Mouse (Mus musculus) G1E (cell line): ENCODE measurements around the gene Rab3b. TPM values are rescaled to one million over a fixed set of nuclear protein-coding genes. Genes with fewer than 3 reads are reported as not detected.

ENCODE experiments used
- ATAC-seq: 2 replicates; pipeline ENCODE4 v1.8.0; 2016; ENCODE audit warnings: mild to moderate bottlenecking; ENCODE audit not compliant: insufficient number of reproducible peaks, poor library complexity, low FRiP score, severe bottlenecking; ENCODE audit errors: extremely low read depth
- DNase-seq: peaks from one replicate; pipeline ENCODE4 v3.0.0; 2012; ENCODE audit warnings: low spot score
- H3K27me3 ChIP-seq: 2 replicates; pipeline ENCODE4 v1.6.1; 2012; ENCODE audit warnings: mild to moderate bottlenecking, low read length, inconsistent platforms; ENCODE audit not compliant: insufficient read depth
- H3K36me3 ChIP-seq: replicated peaks from 2 replicates; pipeline ENCODE3; 2012; ENCODE audit warnings: mild to moderate bottlenecking, inconsistent platforms
- H3K4me1 ChIP-seq: 2 replicates; pipeline ENCODE4 v1.6.1; 2012; ENCODE audit warnings: low read depth, low read length, inconsistent platforms, mixed read lengths; ENCODE audit not compliant: insufficient read depth
- H3K4me3 ChIP-seq: 2 replicates; pipeline ENCODE4 v1.5.1; 2012; ENCODE audit warnings: low read depth, mild to moderate bottlenecking, inconsistent platforms, low read length, moderate library complexity, mixed read lengths
- H3K9me3 ChIP-seq: replicated peaks from 2 replicates; pipeline ENCODE4 v1.6.1; 2012; ENCODE audit warnings: inconsistent platforms
- CTCF ChIP-seq: IDR thresholded peaks from 2 replicates; pipeline ENCODE4 v1.5.1; 2012; ENCODE audit warnings: low read depth, low read length, inconsistent platforms, mixed read lengths
- GATA1 ChIP-seq: IDR thresholded peaks from 2 replicates; pipeline ENCODE4 v1.6.1; 2012; ENCODE audit warnings: borderline replicate concordance, low read length, inconsistent platforms, mixed read lengths
- GATA2 ChIP-seq: IDR thresholded peaks from 2 replicates; pipeline ENCODE4 v1.6.1; 2012; ENCODE audit warnings: low read depth, low read length, inconsistent platforms, borderline replicate concordance
- POLR2AphosphoS5 ChIP-seq: IDR thresholded peaks from 2 replicates; pipeline ENCODE4 v1.6.1; 2012; ENCODE audit warnings: low read depth, low read length, inconsistent platforms; ENCODE audit not compliant: insufficient replicate concordance
- TAL1 ChIP-seq: conservative IDR thresholded peaks from 2 replicates; pipeline ENCODE4 v1.6.1; 2012; ENCODE audit warnings: low read depth, low read length, inconsistent platforms, mixed read lengths
- polyA plus RNA-seq: library from polyadenylated mRNA; stranded (reverse); fragments of >175 nt; gene quantifications from 2 replicates; pipeline ENCODE4 v1.2.3, GENCODE M21; 2012
- total RNA-seq, 2 experiments: library from RNA; stranded (forward) in 1 of 2; stranded (reverse) in 1 of 2; fragments of 200-1000 nt in 1 of 2; fragments of >200 nt in 1 of 2; fragmentation: Nextera tagmentation in 1 of 2; gene quantifications; 2 replicates each; pipeline ENCODE4 v1.2.3; 2014 to 2017

Gene Rab3b
- total and polyA plus RNA-seq, 3 experiments = 0.05 to 0.13 TPM; not detected in 1

- Histone ChIP-seq H3K27me3 (no peaks in the 10 kb centered on the region), H3K4me1 (peaks cover 29% of the 10 kb centered on the region), H3K36me3 (peaks cover 21% of the 10 kb centered on the region), H3K9me3 (no peaks in the 10 kb centered on the region), H3K4me3 (peak overlapping the region; percentile 82; the same call in 1 of the 2 replicates)
- TF ChIP-seq TAL1 (no peak), POLR2AphosphoS5 (no peak), GATA1 (no peak), CTCF (no peak), GATA2 (no peak)
- ATAC-seq = no peak
- no peak for DNase-seq
These were observed 43.4 kb upstream of the Rab3b start for GRCm38 (mm10) chr4:108835496-108835895.

GRCm38 (mm10) chr4:108838031-108838430 lies 40.8 kb upstream of the Rab3b start:
- Histone ChIP-seq H3K4me1 (peaks cover 17% of the 10 kb centered on the region), H3K36me3 (peaks cover 26% of the 10 kb centered on the region), H3K27me3 (no peaks in the 10 kb centered on the region), H3K9me3 (no peaks in the 10 kb centered on the region), H3K4me3 (no peak overlapping the region)
- TF ChIP-seq CTCF (no peak), GATA2 (no peak), TAL1 (no peak), GATA1 (no peak), POLR2AphosphoS5 (no peak)
- DNase-seq (no peak), ATAC-seq (no peak)

- H3K36me3 ChIP-seq = peaks cover 22% of the 10 kb centered on the region
- DNase-seq (no peak), ATAC-seq (no peak)
- H3K9me3 ChIP-seq = no peaks in the 10 kb centered on the region
- H3K4me1 ChIP-seq = peaks cover 4% of the 10 kb centered on the region; the same call in 1 of the 2 replicates
- no peak overlapping the region for H3K4me3 ChIP-seq
- H3K27me3 ChIP-seq = no peaks in the 10 kb centered on the region
- no peak for TF ChIP-seq POLR2AphosphoS5
- TF ChIP-seq CTCF = no peak
- TF ChIP-seq TAL1 = no peak
- TF ChIP-seq GATA2 = no peak
- no peak for TF ChIP-seq GATA1
These were observed 36.8 kb upstream of the Rab3b start for GRCm38 (mm10) chr4:108841920-108842578.

- Histone ChIP-seq H3K27me3 (no peaks in the 10 kb centered on the region), H3K4me1 (peaks cover 4% of the 10 kb centered on the region; the same call in 1 of the 2 replicates), H3K9me3 (no peaks in the 10 kb centered on the region), H3K36me3 (peaks cover 16% of the 10 kb centered on the region), H3K4me3 (no peak overlapping the region)
- TF ChIP-seq CTCF (no peak), GATA2 (no peak)
- DNase-seq (no peak), ATAC-seq (no peak)
These were observed 35.5 kb upstream of the Rab3b start for GRCm38 (mm10) chr4:108843336-108843735.

GRCm38 (mm10) chr4:108845824-108846569 lies 32.9 kb upstream of the Rab3b start:
- Histone ChIP-seq H3K9me3 (no peaks in the 10 kb centered on the region), H3K36me3 (peaks cover 25% of the 10 kb centered on the region), H3K27me3 (no peaks in the 10 kb centered on the region), H3K4me3 (no peak overlapping the region), H3K4me1 (peaks cover 22% of the 10 kb centered on the region; the same call in 1 of the 2 replicates)
- TF ChIP-seq CTCF (no peak), GATA1 (no peak), POLR2AphosphoS5 (no peak), GATA2 (no peak), TAL1 (no peak)
- ATAC-seq (no peak), DNase-seq (no peak)

DNA sequence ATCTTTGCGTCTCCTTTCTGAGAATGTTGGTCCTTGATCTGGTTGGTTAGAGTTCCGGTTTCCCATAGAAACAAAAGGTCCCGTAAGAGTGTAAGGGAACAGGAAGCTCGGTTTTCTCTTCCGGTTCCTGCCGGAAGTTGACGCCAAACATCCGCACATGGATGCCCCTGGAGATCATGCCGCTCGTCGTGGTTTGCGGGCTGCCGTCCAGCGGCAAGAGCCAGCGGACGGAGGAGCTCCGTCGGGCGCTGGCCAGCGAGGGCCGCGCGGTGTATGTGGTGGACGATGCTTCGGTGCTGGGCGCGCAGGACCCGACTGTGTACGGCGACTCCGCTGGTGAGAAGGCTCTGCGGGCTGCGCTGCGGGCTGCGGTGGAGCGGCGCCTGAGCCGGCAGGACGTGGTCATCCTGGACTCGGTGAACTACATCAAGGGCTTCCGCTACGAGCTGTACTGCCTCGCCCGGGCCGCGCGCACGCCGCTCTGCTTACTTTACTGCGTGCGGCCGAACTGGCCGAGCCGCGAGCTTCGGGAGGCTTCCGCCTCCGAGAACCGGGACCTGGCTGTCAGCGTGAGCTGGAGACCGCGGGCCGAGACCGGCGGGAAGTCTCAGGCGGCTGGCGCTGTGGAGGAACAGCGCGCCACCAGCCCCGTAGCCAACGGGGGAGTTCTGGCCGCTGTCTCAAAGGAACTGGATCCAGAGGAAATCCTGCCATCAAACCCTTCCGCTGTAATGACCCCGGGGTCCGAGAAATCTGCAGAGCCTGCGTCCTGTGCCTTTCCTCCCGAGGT lies 31.0 kb upstream of the Rab3b start, which contains the start of gene Kti12:
Gene Kti12 (plus strand): TSS at position 71 of the 790 bp plus-strand sequence.
- ATAC-seq (peak; percentile 92), DNase-seq (peak; percentile 84)
- Histone ChIP-seq H3K27me3 (no peaks in the 10 kb centered on the region), H3K4me3 (peak within 1 kb of the TSS; percentile 100), H3K9me3 (no peaks in the 10 kb centered on the region), H3K36me3 (peaks cover 23% of the 10 kb centered on the region), H3K4me1 (peaks cover 25% of the 10 kb centered on the region; the same call in 1 of the 2 replicates)
- TF ChIP-seq GATA2 = no peak
- no peak for TF ChIP-seq POLR2AphosphoS5
- TF ChIP-seq TAL1 = no peak
- no peak for TF ChIP-seq GATA1
- TF ChIP-seq CTCF = no peak
